Mouse (Mus musculus): ENCODE measurements at regions not wholly inside any gene's neighbourhood (a gene's known extent, or its start where the extent isn't known, plus 50 kb on each side); places are given as distances from the start of the nearest gene placed in this dataset.

DNA sequence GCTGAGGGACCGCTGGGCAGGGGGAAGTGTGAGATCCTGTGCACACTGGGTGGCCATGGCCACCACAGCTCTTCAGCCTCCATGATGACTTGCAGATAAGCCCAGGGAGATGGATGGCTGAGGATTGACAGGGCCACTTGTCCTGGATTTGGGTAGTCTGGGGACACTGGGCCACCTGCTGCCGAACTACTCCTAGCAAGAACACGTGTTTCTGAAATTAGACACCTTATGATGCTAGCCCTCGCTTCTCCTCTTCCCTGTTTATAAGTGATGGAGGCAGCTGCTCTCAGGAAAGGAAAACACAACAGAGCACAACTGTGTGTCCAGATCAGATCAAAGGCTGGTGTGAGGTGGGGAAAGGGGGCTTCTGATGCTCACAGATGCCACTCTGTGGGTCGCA, 64.9 kb upstream of the Tpm1 start:
- no peak for ATAC-seq (replicated peaks; ENCODE audit: low FRiP score)
- no peaks in the 10 kb centered on the region for H3K27me3 ChIP-seq
- no peak overlapping the region for H3K4me2 ChIP-seq
- H3K9ac ChIP-seq: no peak overlapping the region
- H3K9me3 ChIP-seq (replicated peaks): no peaks in the 10 kb centered on the region
- no peak overlapping the region for H3K4me3 ChIP-seq (replicated peaks)
- no peaks in the 10 kb centered on the region for H3K36me3 ChIP-seq
- peaks cover 67% of the 10 kb centered on the region for H3K4me1 ChIP-seq
- WGBS: 47% methylated on average over 5 of the region's 5 CpGs
- peak overlapping the region; percentile 32; the same call in 1 of the 2 replicates for H3K27ac ChIP-seq

DNA sequence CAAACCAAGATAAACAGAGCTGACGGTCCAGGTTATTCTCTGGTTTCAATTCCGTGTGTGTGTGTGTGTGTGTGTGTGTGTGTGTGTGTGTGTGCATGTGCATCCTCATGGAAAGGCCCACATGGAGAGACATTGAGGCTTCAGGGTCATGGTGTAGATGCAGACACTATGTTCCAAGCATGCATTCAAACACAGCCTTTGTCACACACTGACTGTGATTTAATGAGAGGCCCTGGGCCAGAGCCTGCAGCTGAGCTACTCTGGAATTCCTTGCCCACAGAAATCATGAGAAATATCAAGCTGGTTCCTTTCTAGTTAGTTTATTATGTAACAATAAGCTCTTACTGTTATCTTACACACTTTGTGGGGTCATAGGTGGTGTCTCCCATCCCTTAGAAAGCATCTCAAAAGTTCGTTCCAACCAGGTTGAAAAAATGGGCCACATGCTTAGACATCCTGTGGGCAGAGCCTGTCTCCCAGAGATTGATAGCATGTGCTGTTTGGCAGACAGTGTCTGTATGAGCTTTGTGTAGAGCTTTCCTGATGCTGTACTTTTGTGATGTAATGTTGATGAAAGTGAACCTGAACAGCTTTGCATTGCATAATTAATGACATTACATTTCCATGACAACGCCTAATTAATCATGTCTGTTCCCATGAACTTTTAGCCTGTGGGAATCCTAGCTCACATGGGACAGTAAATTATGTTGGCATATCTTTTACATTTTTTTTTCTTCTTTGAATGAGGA, 62.8 kb upstream of the Tpm1 start:
- WGBS: 58% methylated on average over 4 of the region's 4 CpGs
- ATAC-seq (replicated peaks; ENCODE audit: low FRiP score): no peak
- no peak overlapping the region for H3K4me3 ChIP-seq (replicated peaks)
- no peaks in the 10 kb centered on the region for H3K36me3 ChIP-seq
- H3K4me1 ChIP-seq: peaks cover 57% of the 10 kb centered on the region
- H3K9ac ChIP-seq: no peak overlapping the region
- H3K27me3 ChIP-seq: no peaks in the 10 kb centered on the region
- H3K9me3 ChIP-seq (replicated peaks): no peaks in the 10 kb centered on the region
- no peak overlapping the region for H3K4me2 ChIP-seq
- peak overlapping the region; percentile 72 for H3K27ac ChIP-seq

DNA sequence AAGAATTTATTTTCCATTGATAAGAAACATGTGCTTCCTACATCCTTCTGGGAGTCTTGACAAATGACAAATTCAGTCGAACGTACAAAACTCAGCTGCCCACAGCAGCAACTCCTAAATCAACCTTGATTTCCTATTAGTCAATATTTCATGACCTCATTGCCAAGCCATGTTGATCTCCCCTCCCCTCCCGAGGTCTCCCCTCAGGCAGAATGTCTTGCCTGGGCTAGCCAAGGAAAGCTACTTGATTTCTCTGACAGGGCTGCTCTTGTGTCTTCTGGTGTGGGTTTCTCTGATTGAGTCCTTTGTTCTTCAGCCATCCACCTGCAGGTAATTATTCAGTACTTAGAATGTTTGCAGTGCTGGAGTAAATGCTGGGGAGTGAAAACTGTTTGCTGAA, 58.7 kb upstream of the Tpm1 start:
- ATAC-seq (replicated peaks; ENCODE audit: low FRiP score): no peak
- Histone ChIP-seq H3K27me3 (no peaks in the 10 kb centered on the region), H3K9ac (no peak overlapping the region), H3K27ac (no peak overlapping the region), H3K9me3 (replicated peaks) (no peaks in the 10 kb centered on the region), H3K4me2 (no peak overlapping the region), H3K36me3 (no peaks in the 10 kb centered on the region), H3K4me1 (peaks cover 51% of the 10 kb centered on the region), H3K4me3 (replicated peaks) (no peak overlapping the region)
- 14% methylated on average over 3 of the region's 3 CpGs for WGBS

DNA sequence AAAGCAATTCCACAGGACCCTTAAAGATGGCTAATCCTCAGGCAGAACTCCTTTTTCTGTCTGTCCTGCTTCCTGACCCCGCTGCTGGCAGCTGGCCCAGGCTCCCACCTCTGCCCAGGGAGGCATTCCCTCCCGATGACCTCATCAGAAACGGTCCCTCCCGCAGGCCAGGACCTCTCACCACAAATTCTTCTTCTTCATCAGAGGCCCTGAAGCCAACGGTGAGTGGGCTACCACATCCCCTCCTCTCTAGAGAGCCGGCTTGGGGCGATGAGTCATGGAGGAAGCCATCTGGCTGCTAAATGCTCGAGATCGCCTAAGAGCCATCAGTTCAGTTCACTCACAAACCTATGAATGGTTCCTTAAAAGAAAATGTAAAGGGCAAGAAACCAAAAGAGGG, 56.7 kb upstream of the Tpm1 start:
- no peak overlapping the region for H3K4me3 ChIP-seq (replicated peaks)
- H3K4me1 ChIP-seq: peaks cover 47% of the 10 kb centered on the region
- H3K27me3 ChIP-seq: no peaks in the 10 kb centered on the region
- peak overlapping the region; percentile 52 for H3K27ac ChIP-seq
- 14% methylated on average over 9 of the region's 9 CpGs for WGBS
- no peak overlapping the region for H3K9ac ChIP-seq
- ATAC-seq (replicated peaks; ENCODE audit: low FRiP score): no peak; the same call in 1 of the 2 replicates
- no peak overlapping the region for H3K4me2 ChIP-seq
- no peaks in the 10 kb centered on the region for H3K9me3 ChIP-seq (replicated peaks)
- no peaks in the 10 kb centered on the region for H3K36me3 ChIP-seq

DNA sequence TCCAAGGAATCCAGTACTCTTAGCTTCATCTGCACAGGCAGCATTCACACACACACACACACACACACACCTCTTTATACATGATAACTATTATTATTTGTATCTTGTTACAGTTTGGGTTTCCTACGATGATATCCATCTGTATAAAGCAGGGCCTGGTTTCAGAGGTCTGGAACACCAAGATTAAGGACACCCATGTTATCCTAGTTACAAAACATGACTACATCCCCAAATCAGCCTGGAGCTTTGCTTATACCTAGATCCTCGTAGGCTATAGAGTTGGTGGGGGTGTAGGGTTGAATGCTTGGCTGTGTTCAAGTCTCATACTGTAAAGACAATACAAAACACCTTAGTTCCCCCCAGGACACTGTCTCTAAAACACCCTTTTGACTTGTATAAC, 56.0 kb upstream of the Tpm1 start:
- WGBS: 75% methylated on average over 2 of the region's 2 CpGs
- no peak for ATAC-seq (replicated peaks; ENCODE audit: low FRiP score)
- Histone ChIP-seq H3K4me1 (peaks cover 41% of the 10 kb centered on the region), H3K27me3 (no peaks in the 10 kb centered on the region), H3K9ac (no peak overlapping the region), H3K4me2 (no peak overlapping the region), H3K27ac (peak overlapping the region; percentile 14), H3K36me3 (no peaks in the 10 kb centered on the region), H3K4me3 (replicated peaks) (no peak overlapping the region), H3K9me3 (replicated peaks) (no peaks in the 10 kb centered on the region)

DNA sequence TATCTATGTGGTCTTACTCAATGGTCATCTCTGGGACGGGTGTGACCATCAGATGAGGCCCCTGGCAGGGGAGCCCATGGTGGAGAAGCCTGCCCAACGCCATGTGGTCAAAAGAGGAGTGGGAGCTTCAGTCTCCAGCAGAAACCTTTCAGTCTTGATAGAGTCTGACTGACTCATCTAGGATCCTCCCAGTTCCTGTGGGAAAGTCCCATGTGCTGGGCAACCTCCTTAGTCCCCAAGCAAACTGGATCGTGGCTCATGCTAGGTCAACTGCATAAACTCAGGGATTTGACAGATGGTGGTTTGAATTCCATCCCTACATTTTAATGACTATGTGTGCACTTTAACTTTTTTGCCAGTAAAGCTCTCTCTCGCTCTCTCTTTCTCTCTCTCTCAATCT, 55.4 kb upstream of the Tpm1 start:
- no peak for ATAC-seq (replicated peaks; ENCODE audit: low FRiP score)
- no peaks in the 10 kb centered on the region for H3K9me3 ChIP-seq (replicated peaks)
- H3K4me2 ChIP-seq: no peak overlapping the region
- H3K4me3 ChIP-seq (replicated peaks): no peak overlapping the region
- no peak overlapping the region for H3K27ac ChIP-seq
- WGBS: 64% methylated on average over 4 of the region's 4 CpGs
- no peaks in the 10 kb centered on the region for H3K27me3 ChIP-seq
- no peaks in the 10 kb centered on the region for H3K36me3 ChIP-seq
- H3K9ac ChIP-seq: no peak overlapping the region
- peaks cover 41% of the 10 kb centered on the region for H3K4me1 ChIP-seq

DNA sequence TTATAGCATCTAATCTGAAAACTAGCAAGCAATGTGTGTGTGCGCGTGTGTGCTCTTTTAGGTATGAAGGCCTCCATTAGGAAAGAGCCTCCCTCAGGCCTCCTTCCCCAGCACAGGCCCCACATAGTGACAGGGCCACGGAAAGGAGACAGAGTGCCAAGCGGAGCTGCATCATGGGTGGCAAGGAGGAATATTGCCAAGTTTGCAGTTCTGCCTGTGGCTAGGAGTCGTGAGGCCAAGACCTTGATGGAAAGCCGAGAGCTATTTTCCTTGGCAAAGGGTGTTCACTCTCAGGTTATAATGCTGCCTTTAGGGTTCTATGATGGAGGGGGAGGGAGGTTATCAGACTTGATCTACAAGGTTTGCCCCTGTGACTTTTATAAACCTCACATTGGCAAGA, 53.4 kb upstream of the Tpm1 start:
- no peak overlapping the region for H3K9ac ChIP-seq
- H3K27me3 ChIP-seq: no peaks in the 10 kb centered on the region
- 44% methylated on average over 6 of the region's 6 CpGs for WGBS
- no peak overlapping the region for H3K4me3 ChIP-seq (replicated peaks)
- peak overlapping the region; percentile 66 for H3K27ac ChIP-seq
- no peaks in the 10 kb centered on the region for H3K36me3 ChIP-seq
- no peak overlapping the region for H3K4me2 ChIP-seq
- ATAC-seq (replicated peaks; ENCODE audit: low FRiP score): no peak
- H3K9me3 ChIP-seq (replicated peaks): no peaks in the 10 kb centered on the region
- peaks cover 39% of the 10 kb centered on the region for H3K4me1 ChIP-seq

DNA sequence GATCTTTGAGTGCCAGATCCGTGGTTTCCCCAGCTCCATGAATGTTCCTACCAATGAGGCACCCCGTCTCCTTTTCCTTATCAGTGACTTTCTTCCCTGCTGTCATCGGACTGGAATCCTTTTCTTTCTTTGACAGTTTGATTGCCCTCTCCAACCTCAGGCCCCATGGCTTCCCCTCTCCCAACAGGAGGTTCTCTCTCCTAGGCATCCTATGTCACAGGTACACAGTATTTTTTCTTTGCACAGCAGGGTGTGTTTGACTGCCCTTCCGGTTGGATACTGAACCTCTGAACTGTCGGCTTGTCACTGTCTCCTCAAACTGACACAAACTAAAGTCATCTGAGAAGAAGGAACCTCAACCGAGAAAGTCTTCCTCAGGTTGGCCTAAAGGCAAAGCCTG, 50.3 kb upstream of the Tpm1 start:
- no peak overlapping the region for H3K4me3 ChIP-seq (replicated peaks)
- H3K9ac ChIP-seq: no peak overlapping the region
- ATAC-seq (replicated peaks; ENCODE audit: low FRiP score): no peak
- no peaks in the 10 kb centered on the region for H3K9me3 ChIP-seq (replicated peaks)
- 58% methylated on average over 6 of the region's 6 CpGs for WGBS
- H3K27ac ChIP-seq: no peak overlapping the region
- H3K4me2 ChIP-seq: no peak overlapping the region
- H3K27me3 ChIP-seq: no peaks in the 10 kb centered on the region
- no peaks in the 10 kb centered on the region for H3K36me3 ChIP-seq
- H3K4me1 ChIP-seq: peaks cover 24% of the 10 kb centered on the region

Measured in kidney, embryonic 15.5 days (tissue).